Mouse (Mus musculus) WW6 (cell line): ENCODE results near the gene Gm20388.
"Not testable (repeated sequence)": the region's sequence is repeated elsewhere in the genome, so short reads cannot be mapped to it uniquely, and the experiment has no call there.

Source experiments
- DNase-seq: peaks from one replicate; pipeline ENCODE4 v3.0.0-alpha.2; 2013; ENCODE audit warnings: low read depth, low spot score

The Gm20388 gene

GRCm38 (mm10) chr8:122997963-122998362, 3087.3 kb downstream of the Gm20388 start:
- DNase-seq: no peak

- DNase-seq: no peak
These were observed 3089.7 kb downstream of the Gm20388 start for GRCm38 (mm10) chr8:123000311-123000710.

GRCm38 (mm10) chr8:123004033-123004922, 3093.6 kb downstream of the Gm20388 start:
- no peak for DNase-seq

- no peak for DNase-seq
These were observed 3094.7 kb downstream of the Gm20388 start for GRCm38 (mm10) chr8:123005328-123005727.

GRCm38 (mm10) chr8:123005805-123006204, 3095.2 kb downstream of the Gm20388 start:
- DNase-seq: no peak

- no peak for DNase-seq
These were observed 3100.7 kb downstream of the Gm20388 start for GRCm38 (mm10) chr8:123011321-123011720.

- no peak for DNase-seq
These were observed 3103.8 kb downstream of the Gm20388 start for GRCm38 (mm10) chr8:123014429-123014828.

- DNase-seq: no peak
These were observed 3104.4 kb downstream of the Gm20388 start for GRCm38 (mm10) chr8:123015074-123015473.

GRCm38 (mm10) chr8:123017143-123017542, 3106.5 kb downstream of the Gm20388 start:
- DNase-seq: no peak

- DNase-seq: no peak
These were observed 3108.0 kb downstream of the Gm20388 start for GRCm38 (mm10) chr8:123018484-123019164.

GRCm38 (mm10) chr8:123020084-123020483, 3109.4 kb downstream of the Gm20388 start:
- DNase-seq: no peak

GRCm38 (mm10) chr8:123020859-123021258, 3110.2 kb downstream of the Gm20388 start:
- DNase-seq: no peak

- no peak for DNase-seq
These were observed 3110.6 kb downstream of the Gm20388 start for GRCm38 (mm10) chr8:123021259-123021658.

- no peak for DNase-seq
These were observed 3112.1 kb downstream of the Gm20388 start for GRCm38 (mm10) chr8:123022727-123023126.

GRCm38 (mm10) chr8:123024226-123024625, 3113.6 kb downstream of the Gm20388 start:
- no peak for DNase-seq

- no peak for DNase-seq
These were observed 3115.3 kb downstream of the Gm20388 start for GRCm38 (mm10) chr8:123025951-123026351.

GRCm38 (mm10) chr8:123027786-123028185, 3117.1 kb downstream of the Gm20388 start:
- no peak for DNase-seq

GRCm38 (mm10) chr8:123030091-123030490, 3119.4 kb downstream of the Gm20388 start:
- not testable (repeated sequence) for DNase-seq

- DNase-seq: no peak
These were observed 3120.8 kb downstream of the Gm20388 start for GRCm38 (mm10) chr8:123031321-123031978.

- no peak for DNase-seq
These were observed 3122.1 kb downstream of the Gm20388 start for GRCm38 (mm10) chr8:123032730-123033129.

- DNase-seq: no peak
These were observed 3122.8 kb downstream of the Gm20388 start for GRCm38 (mm10) chr8:123033431-123033830.

- no peak for DNase-seq
These were observed 3123.5 kb downstream of the Gm20388 start for GRCm38 (mm10) chr8:123034171-123034570.
